Mouse (Mus musculus): ENCODE measurements around the gene Gm10721.
"Not testable (repeated sequence)": the region's sequence is repeated elsewhere in the genome, so short reads cannot be mapped to it uniquely, and the experiment has no call there.

Gm10721 gene

GRCm38 (mm10) chr9:3012733-3013279 lies at the start of gene Gm10721:
Gene Gm10721, plus strand, starts transcription at chr9:3013140.
- DNase-seq: not testable (repeated sequence)

DNA sequence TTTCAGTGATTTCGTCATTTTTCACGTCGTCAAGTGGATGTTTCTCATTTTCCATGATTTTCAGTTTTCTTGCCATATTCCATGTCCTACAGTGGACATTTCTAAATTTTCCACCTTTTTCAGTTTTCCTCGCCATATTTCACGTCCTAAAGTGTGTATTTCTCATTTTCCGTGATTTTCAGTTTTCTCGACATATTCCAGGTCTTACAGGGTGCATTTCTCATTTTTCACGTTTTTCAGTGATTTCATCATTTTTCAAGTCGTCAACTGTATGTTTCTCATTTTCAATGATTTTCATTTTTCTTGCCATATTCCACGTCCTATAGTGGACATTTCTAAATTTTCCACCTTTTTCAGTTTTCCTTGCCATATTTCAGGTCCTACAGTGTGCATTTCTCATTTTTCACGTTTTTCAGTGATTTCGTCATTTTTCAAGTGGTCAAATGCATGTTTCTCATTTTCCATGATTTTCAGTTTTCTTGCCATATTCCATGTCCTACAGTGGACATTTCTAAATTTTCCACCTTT lies 12.4 kb upstream of the Gm10721 start, which contains the start of gene Gm10722:
TSS of gene Gm10722 (plus strand) at position 478 of the 528 bp plus-strand sequence.
- DNase-seq: not testable (repeated sequence)

- DNase-seq: not testable (repeated sequence)
These were observed 11.9 kb upstream of the Gm10721 start for GRCm38 (mm10) chr9:3001006-3001405.

DNA sequence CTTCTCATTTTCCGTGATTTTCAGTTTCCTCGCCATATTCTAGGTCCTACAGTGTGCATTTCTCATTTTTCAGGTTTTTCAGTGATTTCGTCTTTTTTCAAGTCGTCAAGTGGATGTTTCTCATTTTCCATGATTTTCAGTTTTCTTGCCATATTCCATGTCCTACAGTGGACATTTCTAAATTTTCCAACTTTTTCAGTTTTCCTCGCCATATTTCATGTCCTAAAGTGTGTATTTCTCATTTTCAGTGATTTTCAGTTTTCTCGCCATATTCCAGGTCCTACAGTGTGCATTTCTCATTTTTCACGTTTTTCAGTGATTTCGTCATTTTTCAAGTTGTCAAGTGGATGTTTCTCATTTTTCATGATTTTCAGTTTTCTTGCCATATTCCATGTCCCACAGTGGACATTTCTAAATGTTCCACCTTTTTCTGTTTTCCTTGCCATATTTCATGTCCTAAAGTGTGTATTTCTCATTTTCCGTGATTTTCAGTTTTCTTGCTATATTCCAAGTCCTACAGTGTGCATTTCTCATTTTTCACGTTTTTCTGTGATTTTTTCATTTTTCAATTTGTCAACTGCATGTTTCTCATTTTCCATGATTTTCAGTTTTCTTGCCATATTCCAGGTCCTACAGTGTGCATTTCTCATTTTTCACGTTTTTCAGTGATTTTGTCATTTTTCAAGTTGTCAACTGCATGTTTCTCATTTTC lies 10.8 kb upstream of the Gm10721 start:
- DNase-seq: peak; percentile 54

DNA sequence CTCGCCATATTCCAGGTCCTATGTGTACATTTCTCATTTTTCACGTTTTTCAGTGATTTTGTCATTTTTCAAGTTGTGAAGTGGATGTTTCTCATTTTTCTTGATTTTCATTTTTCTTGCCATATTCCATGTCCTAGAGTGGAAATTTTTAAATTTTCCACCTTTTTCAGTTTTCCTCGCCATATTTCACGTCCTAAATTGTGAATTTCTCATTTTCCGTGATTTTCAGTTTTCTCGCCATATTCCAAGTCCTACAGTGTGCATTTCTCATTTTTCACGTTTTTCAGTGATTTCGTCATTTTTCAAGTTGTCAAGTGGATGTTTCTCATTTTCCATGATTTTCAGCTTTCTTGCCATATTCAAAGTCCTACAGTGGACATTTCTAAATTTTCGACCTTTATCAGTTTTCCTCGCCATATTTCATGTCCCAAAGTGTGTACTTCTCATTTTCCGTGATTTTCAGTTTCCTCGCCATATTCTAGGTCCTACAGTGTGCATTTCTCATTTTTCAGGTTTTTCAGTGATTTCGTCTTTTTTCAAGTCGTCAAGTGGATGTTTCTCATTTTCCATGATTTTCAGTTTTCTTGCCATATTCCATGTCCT lies 10.0 kb upstream of the Gm10721 start, which contains the start of gene Gm11168:
TSS of gene Gm11168 (plus strand) at position 553 of the 603 bp plus-strand sequence.
- not testable (repeated sequence) for DNase-seq

DNA sequence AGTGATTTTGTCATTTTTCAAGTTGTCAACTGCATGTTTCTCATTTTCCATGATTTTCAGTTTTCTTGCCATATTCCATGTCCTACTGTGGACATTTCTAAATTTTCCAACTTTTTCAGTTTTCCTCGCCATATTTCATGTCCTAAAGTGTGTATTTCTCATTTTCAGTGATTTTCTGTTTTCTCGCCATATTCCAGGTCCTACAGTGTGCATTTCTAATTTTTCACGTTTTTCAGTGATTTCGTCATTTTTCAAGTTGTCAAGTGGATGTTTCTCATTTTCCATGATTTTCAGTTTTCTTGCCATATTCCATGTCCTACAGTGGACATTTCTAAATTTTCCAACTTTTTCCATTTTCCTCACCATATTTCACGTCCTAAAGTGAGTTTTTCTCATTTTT lies 6.8 kb upstream of the Gm10721 start:
- not testable (repeated sequence) for DNase-seq

- DNase-seq: peak; percentile 71
These were observed 6.3 kb upstream of the Gm10721 start for GRCm38 (mm10) chr9:3006636-3007035.

DNA sequence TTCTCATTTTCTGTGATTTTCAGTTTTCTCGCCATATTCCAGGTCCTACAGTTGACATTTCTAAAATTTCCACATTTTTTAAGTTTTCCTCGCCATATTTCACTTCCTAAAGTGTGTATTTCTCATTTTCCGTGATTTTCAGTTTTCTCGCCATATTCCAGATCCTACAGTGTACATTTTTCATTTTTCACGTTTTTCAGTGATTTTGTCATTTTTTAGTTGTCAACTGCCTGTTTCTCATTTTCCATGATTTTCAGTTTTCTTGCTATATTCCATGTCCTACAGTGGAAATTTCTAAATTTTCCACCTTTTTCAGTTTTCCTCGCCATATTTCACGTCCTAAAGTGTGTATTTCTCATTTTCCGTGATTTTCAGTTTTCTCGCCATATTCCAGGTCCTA lies 5.7 kb upstream of the Gm10721 start:
- not testable (repeated sequence) for DNase-seq

DNA sequence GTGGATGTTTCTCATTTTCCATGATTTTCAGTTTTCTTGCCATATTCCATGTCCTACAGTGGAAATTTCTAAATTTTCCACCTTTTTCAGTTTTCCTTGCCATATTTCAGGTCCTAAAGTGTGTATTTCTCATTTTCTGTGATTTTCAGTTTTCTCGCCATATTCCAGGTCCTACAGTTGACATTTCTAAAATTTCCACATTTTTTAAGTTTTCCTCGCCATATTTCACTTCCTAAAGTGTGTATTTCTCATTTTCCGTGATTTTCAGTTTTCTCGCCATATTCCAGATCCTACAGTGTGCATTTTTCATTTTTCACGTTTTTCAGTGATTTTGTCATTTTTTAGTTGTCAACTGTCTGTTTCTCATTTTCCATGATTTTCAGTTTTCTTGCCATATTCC lies 3.6 kb upstream of the Gm10721 start:
- DNase-seq: not testable (repeated sequence)

DNA sequence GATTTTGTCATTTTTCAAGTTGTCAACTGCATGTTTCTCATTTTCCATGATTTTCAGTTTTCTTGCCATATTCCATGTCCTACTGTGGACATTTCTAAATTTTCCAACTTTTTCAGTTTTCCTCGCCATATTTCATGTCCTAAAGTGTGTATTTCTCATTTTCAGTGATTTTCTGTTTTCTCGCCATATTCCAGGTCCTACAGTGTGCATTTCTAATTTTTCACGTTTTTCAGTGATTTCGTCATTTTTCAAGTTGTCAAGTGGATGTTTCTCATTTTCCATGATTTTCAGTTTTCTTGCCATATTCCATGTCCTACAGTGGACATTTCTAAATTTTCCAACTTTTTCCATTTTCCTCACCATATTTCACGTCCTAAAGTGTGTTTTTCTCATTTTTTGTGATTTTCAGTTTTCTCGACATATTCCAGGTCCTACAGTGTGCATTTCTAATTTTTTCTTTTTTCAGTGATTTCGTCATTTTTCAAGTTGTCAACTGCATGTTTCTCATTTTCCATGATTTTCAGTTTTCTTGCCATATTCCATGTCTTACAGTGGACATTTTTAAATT lies 802 bp upstream of the Gm10721 start:
- DNase-seq: not testable (repeated sequence)

- DNase-seq: not testable (repeated sequence)
These were observed 2.4 kb downstream of the Gm10721 start, which contains the start of gene Gm10720 for GRCm38 (mm10) chr9:3015354-3015753. Gene Gm10720, plus strand, starts transcription at chr9:3015654.

DNA sequence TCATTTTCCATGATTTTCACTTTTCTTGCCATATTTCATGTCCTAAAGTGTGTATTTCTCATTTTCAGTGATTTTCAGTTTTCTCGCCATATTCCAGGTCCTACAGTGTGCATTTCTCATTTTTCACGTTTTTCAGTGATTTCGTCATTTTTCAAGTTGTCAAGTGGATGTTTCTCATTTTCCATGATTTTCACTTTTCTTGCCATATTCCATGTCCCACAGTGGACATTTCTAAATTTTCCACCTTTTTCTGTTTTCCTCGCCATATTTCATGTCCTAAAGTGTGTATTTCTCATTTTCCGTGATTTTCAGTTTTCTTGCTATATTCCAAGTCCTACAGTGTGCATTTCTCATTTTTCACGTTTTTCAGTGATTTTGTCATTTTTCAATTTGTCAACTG lies 3.0 kb downstream of the Gm10721 start:
- DNase-seq: not testable (repeated sequence)

DNA sequence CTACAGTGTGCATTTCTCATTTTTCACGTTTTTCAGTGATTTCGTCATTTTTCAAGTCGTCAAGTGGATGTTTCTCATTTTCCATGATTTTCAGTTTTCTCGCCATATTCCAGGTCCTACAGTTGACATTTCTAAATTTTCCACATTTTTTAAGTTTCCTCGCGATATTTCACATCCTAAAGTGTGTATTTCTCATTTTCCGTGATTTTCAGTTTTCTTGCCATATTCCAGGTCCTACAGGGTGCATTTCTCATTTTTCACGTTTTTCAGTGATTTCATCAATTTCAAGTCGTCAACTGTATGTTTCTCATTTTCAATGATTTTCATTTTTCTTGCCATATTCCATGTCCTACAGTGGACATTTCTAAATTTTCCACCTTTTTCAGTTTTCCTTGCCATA lies 4.2 kb downstream of the Gm10721 start, which contains the start of gene Gm10719:
TSS of gene Gm10719 (plus strand) at position 301 of the 400 bp plus-strand sequence.
- not testable (repeated sequence) for DNase-seq

GRCm38 (mm10) chr9:3018944-3019343 lies 6.0 kb downstream of the Gm10721 start:
- peak; percentile 30 for DNase-seq

GRCm38 (mm10) chr9:3019835-3020727 lies 7.1 kb downstream of the Gm10721 start:
- not testable (repeated sequence) for DNase-seq

- DNase-seq: not testable (repeated sequence)
These were observed 9.5 kb downstream of the Gm10721 start for GRCm38 (mm10) chr9:3022316-3023008.

DNA sequence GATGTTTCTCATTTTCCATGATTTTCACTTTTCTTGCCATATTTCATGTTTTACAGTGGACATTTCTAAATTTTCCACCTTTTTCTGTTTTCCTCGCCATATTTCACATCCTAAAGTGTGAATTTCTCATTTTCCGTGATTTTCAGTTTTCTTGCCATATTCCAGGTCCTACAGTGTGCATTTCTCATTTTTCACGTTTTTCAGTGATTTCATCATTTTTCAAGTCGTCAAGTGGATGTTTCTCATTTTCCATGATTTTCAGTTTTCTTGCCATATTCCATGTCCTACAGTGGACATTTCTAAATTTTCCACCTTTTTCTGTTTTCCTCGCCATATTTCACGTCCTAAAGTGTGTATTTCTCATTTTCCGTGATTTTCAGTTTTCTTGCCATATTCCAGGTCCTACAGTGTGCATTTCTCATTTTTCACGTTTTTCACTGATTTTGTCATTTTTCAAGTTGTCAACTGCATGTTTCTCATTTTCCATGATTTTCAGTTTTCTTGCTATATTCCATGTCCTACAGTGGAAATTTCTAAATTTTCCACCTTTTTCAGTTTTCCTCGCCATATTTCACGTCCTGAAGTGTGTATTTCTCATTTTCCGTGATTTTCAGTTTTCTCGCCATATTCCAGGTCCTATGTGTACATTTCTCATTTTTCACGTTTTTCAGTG lies 10.5 kb downstream of the Gm10721 start, which contains the start of gene Gm10718:
TSS of gene Gm10718 (plus strand) at position 236 of the 673 bp plus-strand sequence.
- DNase-seq: not testable (repeated sequence)

- DNase-seq: peak; percentile 37
These were observed 11.2 kb downstream of the Gm10721 start for GRCm38 (mm10) chr9:3023985-3024648.

GRCm38 (mm10) chr9:3024912-3025467 lies 12.1 kb downstream of the Gm10721 start, which contains the start of gene Gm10717:
Gene Gm10717, plus strand, starts transcription at chr9:3025417.
- not testable (repeated sequence) for DNase-seq

All from kidney, adult 18-20 months (tissue).